Mouse (Mus musculus) stomach, embryonic 14.5 days (tissue): Measurements from ENCODE around the gene Syndig1. TPM values are rescaled to one million over a fixed set of nuclear protein-coding genes. Genes with fewer than 3 reads are reported as not detected.

Source experiments
- ATAC-seq: fragments of 200-750 bp; cut with Nextera tagmentation; 2 replicates; pipeline ENCODE4 v1.8.0; 2017; ENCODE audit warnings: low read depth, moderate TSS enrichment; ENCODE audit not compliant: insufficient number of reproducible peaks, insufficient read depth, low FRiP score
- H3K27ac ChIP-seq: fragments of 300-500 bp; sonication (generic); 2 replicates; pipeline ENCODE4 v1.5.1; 2014; ENCODE audit warnings: mild to moderate bottlenecking, low read length, moderate library complexity, mixed read lengths
- H3K27me3 ChIP-seq: fragments of 300-500 bp; sonication (generic); 2 replicates; pipeline ENCODE4 v1.6.1; 2014; ENCODE audit warnings: low read length, control low read depth, mixed read lengths; ENCODE audit not compliant: control insufficient read depth, insufficient read depth
- H3K36me3 ChIP-seq: fragments of 300-500 bp; sonication (generic); 2 replicates; pipeline ENCODE4 v1.6.1; 2014; ENCODE audit warnings: mild to moderate bottlenecking, control low read depth, low read length, moderate library complexity, mixed read lengths; ENCODE audit not compliant: control insufficient read depth, insufficient read depth
- H3K4me1 ChIP-seq: fragments of 300-500 bp; sonication (generic); 2 replicates; pipeline ENCODE4 v1.6.1; 2014; ENCODE audit warnings: low read length, control low read depth, mixed read lengths; ENCODE audit not compliant: control insufficient read depth, insufficient read depth
- H3K4me2 ChIP-seq: fragments of 300-500 bp; sonication (generic); replicated peaks from 2 replicates; pipeline ENCODE4 v1.6.1; 2014; ENCODE audit warnings: low read depth, low read length, control low read depth
- H3K4me3 ChIP-seq: fragments of 300-500 bp; sonication (generic); 2 replicates; pipeline ENCODE4 v1.5.1; 2014; ENCODE audit warnings: low read depth, low read length, control low read depth
- H3K9ac ChIP-seq: fragments of 300-500 bp; sonication (generic); replicated peaks from 2 replicates; pipeline ENCODE4 v1.6.1; 2014; ENCODE audit warnings: low read depth, mild to moderate bottlenecking, control low read depth, low read length, moderate library complexity, mixed read lengths
- H3K9me3 ChIP-seq: fragments of 300-500 bp; sonication (generic); 2 replicates; pipeline ENCODE4 v1.6.1; 2016; ENCODE audit warnings: low read depth, low read length, control low read depth; ENCODE audit not compliant: control insufficient read depth
- WGBS: fragments of 180-500 bp; shearing (Covaris S2); extraction: QIAGEN DNeasy Blood & Tissue Kit; methylation state at CpG from one replicate; pipeline ENCODE4 v1.1.7; 2014; 5-methylcytosine and 5-hydroxymethylcytosine counted together
- polyA plus RNA-seq: library from polyadenylated mRNA; unstranded; fragments of >200 nt; fragmentation: Nextera tagmentation; extraction: Ambion mirVana; gene quantifications from 2 replicates; pipeline ENCODE4 v1.2.1, GENCODE M21; 2014

Gene Syndig1
- polyA plus RNA-seq = 11.9 and 13.6 TPM in 2 replicates

GRCm38 (mm10) chr2:149828911-149829310, at the start of gene Syndig1:
Syndig1 (plus strand) TSS chr2:149829211.
- peaks cover 29% of the 10 kb centered on the region; the same call in 1 of the 2 replicates for H3K27me3 ChIP-seq
- H3K4me2 ChIP-seq = peak within 1 kb of the TSS; percentile 94
- no peak within 1 kb of the TSS for H3K27ac ChIP-seq
- no peaks in the 10 kb centered on the region for H3K9me3 ChIP-seq
- no peaks in the 10 kb centered on the region for H3K36me3 ChIP-seq
- H3K4me1 ChIP-seq = 0 out of 2 replicates have a peak, but pooled peaks cover 4% of the 10 kb centered on the region
- peak within 1 kb of the TSS; percentile 47 for H3K4me3 ChIP-seq
- WGBS = 74% methylated on average over 2 of the region's 2 CpGs
- 0 out of 2 replicates have a peak within 1 kb of the TSS, but pooled peaks have one; percentile 40 for H3K9ac ChIP-seq
- ATAC-seq = no peak

GRCm38 (mm10) chr2:149798613-149799012, 30.4 kb upstream of the Syndig1 start:
- H3K9ac ChIP-seq = no peak overlapping the region
- H3K27me3 ChIP-seq = no peaks in the 10 kb centered on the region
- H3K4me1 ChIP-seq = no peaks in the 10 kb centered on the region
- H3K9me3 ChIP-seq = no peaks in the 10 kb centered on the region
- ATAC-seq = peak; percentile 81; the same call in 1 of the 2 replicates
- no peaks in the 10 kb centered on the region for H3K36me3 ChIP-seq
- no peak overlapping the region for H3K4me3 ChIP-seq
- 17% methylated on average over 3 of the region's 3 CpGs for WGBS
- H3K4me2 ChIP-seq = no peak overlapping the region
- H3K27ac ChIP-seq = no peak overlapping the region

- no peak for ATAC-seq
- 78% methylated on average over 3 of the region's 3 CpGs for WGBS
- no peak overlapping the region for H3K4me3 ChIP-seq
These were observed 24.3 kb upstream of the Syndig1 start for GRCm38 (mm10) chr2:149804599-149805140.

GRCm38 (mm10) chr2:149805256-149805655, 23.8 kb upstream of the Syndig1 start:
- no peak overlapping the region for H3K4me2 ChIP-seq
- no peaks in the 10 kb centered on the region for H3K27me3 ChIP-seq
- no peak overlapping the region for H3K4me3 ChIP-seq
- H3K9ac ChIP-seq = no peak overlapping the region
- no peaks in the 10 kb centered on the region for H3K9me3 ChIP-seq
- H3K36me3 ChIP-seq = no peaks in the 10 kb centered on the region
- H3K4me1 ChIP-seq = no peaks in the 10 kb centered on the region
- 79% methylated on average over 2 of the region's 2 CpGs for whole genome bisulfite sequencing
- no peak overlapping the region for H3K27ac ChIP-seq
- no peak for ATAC-seq

More at GRCm38 (mm10) chr2:149804599-149805140, 24.3 kb upstream of the Syndig1 start:
- Histone ChIP-seq H3K36me3 (no peaks in the 10 kb centered on the region), H3K27ac (no peak overlapping the region), H3K9ac (no peak overlapping the region), H3K4me2 (no peak overlapping the region), H3K9me3 (no peaks in the 10 kb centered on the region), H3K27me3 (no peaks in the 10 kb centered on the region), H3K4me1 (no peaks in the 10 kb centered on the region)

GRCm38 (mm10) chr2:149812899-149813298, 16.1 kb upstream of the Syndig1 start:
- no peaks in the 10 kb centered on the region for H3K36me3 ChIP-seq
- no peak overlapping the region for H3K9ac ChIP-seq
- no peak overlapping the region for H3K4me2 ChIP-seq
- H3K4me1 ChIP-seq = no peaks in the 10 kb centered on the region
- H3K27ac ChIP-seq = no peak overlapping the region
- ATAC-seq = no peak
- no peak overlapping the region for H3K4me3 ChIP-seq
- H3K9me3 ChIP-seq = no peaks in the 10 kb centered on the region
- WGBS = 74% methylated on average over 2 of the region's 2 CpGs
- no peaks in the 10 kb centered on the region for H3K27me3 ChIP-seq

GRCm38 (mm10) chr2:149818395-149818794, 10.6 kb upstream of the Syndig1 start:
- Histone ChIP-seq H3K9me3 (no peaks in the 10 kb centered on the region), H3K9ac (no peak overlapping the region), H3K4me1 (no peaks in the 10 kb centered on the region), H3K27ac (no peak overlapping the region), H3K4me2 (no peak overlapping the region), H3K4me3 (no peak overlapping the region), H3K27me3 (no peaks in the 10 kb centered on the region), H3K36me3 (no peaks in the 10 kb centered on the region)
- ATAC-seq = no peak
- 59% methylated on average over 3 of the region's 3 CpGs for WGBS

- no peaks in the 10 kb centered on the region for H3K9me3 ChIP-seq
- 88% methylated on average over 3 of the region's 3 CpGs for WGBS
These were observed 9.3 kb upstream of the Syndig1 start for GRCm38 (mm10) chr2:149819751-149820150.

GRCm38 (mm10) chr2:149820201-149820600, 8.8 kb upstream of the Syndig1 start:
- Histone ChIP-seq H3K9me3 (no peaks in the 10 kb centered on the region), H3K4me1 (no peaks in the 10 kb centered on the region), H3K9ac (no peak overlapping the region), H3K4me3 (no peak overlapping the region), H3K27me3 (no peaks in the 10 kb centered on the region), H3K36me3 (no peaks in the 10 kb centered on the region), H3K4me2 (no peak overlapping the region), H3K27ac (no peak overlapping the region)
- 41% methylated on average over 2 of the region's 2 CpGs for whole genome bisulfite sequencing
- no peak for ATAC-seq

More at GRCm38 (mm10) chr2:149819751-149820150, 9.3 kb upstream of the Syndig1 start:
- no peak overlapping the region for H3K4me3 ChIP-seq
- H3K27ac ChIP-seq = no peak overlapping the region
- ATAC-seq = no peak
- H3K9ac ChIP-seq = no peak overlapping the region
- H3K36me3 ChIP-seq = no peaks in the 10 kb centered on the region
- no peak overlapping the region for H3K4me2 ChIP-seq
- no peaks in the 10 kb centered on the region for H3K27me3 ChIP-seq
- H3K4me1 ChIP-seq = no peaks in the 10 kb centered on the region
